In genomic region chr14:115040091-115040571, GRCm38 (mm10) we compare ENCODE assay signal across 9 mouse cellular contexts. TPM values are rescaled to one million over a fixed set of nuclear protein-coding genes. Genes with fewer than 3 reads are reported as not detected.
A peak's percentile ranks its signal among the peaks of the same experiment; 100 is the strongest.
DNase-seq lines count a peak whose midpoint lies in the region; ATAC-seq and TF ChIP-seq lines count a peak whose summit lies in the region.
"Had no signal": no experiment of that assay in that cellular context is flagged by ENCODE, and none has a peak within 500 bp of the region (broad histone marks: within the 10 kb centered on the region; RNA-seq: fewer than 3 reads in every experiment).

No protein-coding gene starts in this region.

- H3K27me3 ChIP-seq in heart, embryonic 10.5 days (ENCODE audit: insufficient read depth, poor library complexity, severe bottlenecking): no peaks in the 10 kb centered on the region
- no peaks in the 10 kb centered on the region for H3K27me3 ChIP-seq in forebrain, postnatal 0 days (ENCODE audit: insufficient read depth, low read length)
- H3K27me3 ChIP-seq in liver, embryonic 12.5 days (replicated peaks): no peaks in the 10 kb centered on the region

- TF ChIP-seq POLR2A in bone marrow, adult 2 months (IDR thresholded peaks at IDR 0.05; ENCODE audit: borderline replicate concordance, control insufficient read depth, low read depth, low read length): no peak
- TF ChIP-seq POLR2A in olfactory bulb, adult 2 months (IDR thresholded peaks at IDR 0.05; ENCODE audit: insufficient read depth, low read depth, low read length): no peak

- H3K36me3 ChIP-seq in heart, embryonic 10.5 days: peaks cover 22% of the 10 kb centered on the region
- peaks cover 9% of the 10 kb centered on the region for H3K36me3 ChIP-seq in forebrain, postnatal 0 days (ENCODE audit: insufficient read depth)
- H3K36me3 ChIP-seq in liver, embryonic 12.5 days: peaks cover 25% of the 10 kb centered on the region

- H3K27ac ChIP-seq in heart, embryonic 10.5 days: peak overlapping the region; percentile 99
- peak overlapping the region; percentile 82; the same call in 1 of the 2 replicates for H3K27ac ChIP-seq in bone marrow, adult 2 months (ENCODE audit: control insufficient read depth, insufficient read depth, low read depth, low read length, poor library complexity)
- peak overlapping the region; percentile 89; the same call in 1 of the 2 replicates for H3K27ac ChIP-seq in forebrain, postnatal 0 days (ENCODE audit: low read depth, low read length)
- peak overlapping the region; percentile 90 for H3K27ac ChIP-seq in liver, embryonic 12.5 days
- H3K27ac ChIP-seq in olfactory bulb, adult 2 months (ENCODE audit: insufficient read depth, low read depth, low read length): no peak overlapping the region

- peak; percentile 3; the same call in 1 of the 2 replicates for ATAC-seq in forebrain, postnatal 0 days
- peak; percentile 60 for ATAC-seq in liver, embryonic 12.5 days

- H3K9me3 ChIP-seq in heart, embryonic 10.5 days: no peaks in the 10 kb centered on the region
- H3K9me3 ChIP-seq in forebrain, postnatal 0 days (ENCODE audit: low read length): no peaks in the 10 kb centered on the region
- H3K9me3 ChIP-seq in liver, embryonic 12.5 days (replicated peaks): no peaks in the 10 kb centered on the region

- peak overlapping the region; percentile 86 for H3K9ac ChIP-seq in forebrain, postnatal 0 days
- H3K9ac ChIP-seq in liver, embryonic 12.5 days: peak overlapping the region; percentile 97

- H3K4me1 ChIP-seq in heart, embryonic 10.5 days: peaks cover 8% of the 10 kb centered on the region
- H3K4me1 ChIP-seq in bone marrow, adult 2 months (ENCODE audit: control insufficient read depth, insufficient read depth, low read length): no peaks in the 10 kb centered on the region; the same call in 1 of the 2 replicates
- peaks cover 4% of the 10 kb centered on the region; the same call in 1 of the 2 replicates for H3K4me1 ChIP-seq in forebrain, postnatal 0 days (ENCODE audit: insufficient read depth)
- peaks cover 28% of the 10 kb centered on the region for H3K4me1 ChIP-seq in liver, embryonic 12.5 days
- H3K4me1 ChIP-seq in olfactory bulb, adult 2 months (ENCODE audit: control insufficient read depth, insufficient read depth, low read length): peaks cover 4% of the 10 kb centered on the region; the same call in 1 of the 2 replicates

- 3% methylated on average over 30 of the region's 30 CpGs for WGBS in heart, embryonic 10.5 days
- WGBS in bone marrow, adult 2 months: under 1% methylated on average over 30 of the region's 30 CpGs
- 1% methylated on average over 30 of the region's 30 CpGs for WGBS in forebrain, postnatal 0 days
- 1% methylated on average over 30 of the region's 30 CpGs for WGBS in liver, embryonic 12.5 days (ENCODE audit: insufficient replicate concordance)
- under 1% methylated on average over 30 of the region's 30 CpGs for WGBS in olfactory bulb, adult 2 months

- H3K4me2 ChIP-seq in forebrain, postnatal 0 days (ENCODE audit: low read depth): peak overlapping the region; percentile 96
- H3K4me2 ChIP-seq in liver, embryonic 12.5 days: peak overlapping the region; percentile 96

- peak; percentile 88 for DNase-seq in heart, embryonic 10.5 days (ENCODE audit: low spot score)
- DNase-seq in heart, adult 11 months: no peak
- DNase-seq in 416B (ENCODE audit: low read depth): peak; percentile 71
- no peak for DNase-seq in forebrain, postnatal 0 days
- no peak for DNase-seq in layer of hippocampus, adult 9-11 months

- peak overlapping the region; percentile 95 for H3K4me3 ChIP-seq in heart, embryonic 10.5 days
- H3K4me3 ChIP-seq in bone marrow, adult 2 months (replicated peaks; ENCODE audit: control insufficient read depth, low read depth, low read length): peak overlapping the region; percentile 53
- H3K4me3 ChIP-seq in forebrain, postnatal 0 days (ENCODE audit: low read depth, low read length): peak overlapping the region; percentile 94
- peak overlapping the region; percentile 88 for H3K4me3 ChIP-seq in liver, embryonic 12.5 days
- peak overlapping the region; percentile 98 for H3K4me3 ChIP-seq in olfactory bulb, adult 2 months (ENCODE audit: insufficient read depth, low read depth, low read length)

- TF ChIP-seq CTCF in bone marrow, adult 2 months (IDR thresholded peaks at IDR 0.05; ENCODE audit: control insufficient read depth, insufficient read depth, low read length): no peak
- no peak for TF ChIP-seq CTCF in forebrain, postnatal 0 days (IDR thresholded peaks at IDR 0.05; ENCODE audit: low read depth)
- no peak for TF ChIP-seq CTCF in olfactory bulb, adult 2 months (IDR thresholded peaks at IDR 0.05; ENCODE audit: insufficient read depth, low read depth, low read length)

RNA-seq across cellular contexts. Expression of gene Gpc5, which starts 51.9 kb away (rescaled TPM):
- 0.50 and 0.63 TPM in 2 replicates for polyA plus RNA-seq in heart, embryonic 10.5 days (2016; fragmentation: Nextera tagmentation; extraction: Ambion mirVana)
- not detected in 2 replicates for polyA plus RNA-seq in bone marrow, adult 2 months (2011; ENCODE audit: insufficient read depth, insufficient read length, low replicate concordance, missing spikeins)
- total RNA-seq in forebrain, postnatal 0 days (2014; rRNA removed): 8.7 and 10.4 TPM in 2 replicates
- 8.0 and 8.2 TPM in 2 replicates for polyA plus RNA-seq in forebrain, postnatal 0 days (2015; fragmentation: Nextera tagmentation; extraction: Ambion mirVana)
- polyA plus RNA-seq in liver, embryonic 12.5 days (2016; fragmentation: Nextera tagmentation; extraction: Ambion mirVana): not detected in 2 replicates
- polyA plus RNA-seq in olfactory bulb, adult 2 months (2012; ENCODE audit: insufficient read depth, insufficient read length, low replicate concordance, missing spikeins): not detected in 2 replicates
- total RNA-seq: neutrophil, adult 5-6 weeks had no signal

Comparison
In these comparisons a context has a peak if more than half of its experiments do, and no peak if none do; other contexts are left out.
1. DNase-seq: peak in heart, embryonic 10.5 days (single experiment) and 416B (single experiment); none in heart, adult 11 months (single experiment), forebrain, postnatal 0 days (single experiment) and layer of hippocampus, adult 9-11 months (single experiment).
2. Peak in every context shown above with its lines, with median percentiles within 50 percentile points of each other: H3K4me3 ChIP-seq.